Mouse (Mus musculus) embryonic facial prominence, embryonic 15.5 days (tissue): ENCODE measurements around the gene Ncan. TPM values are rescaled to one million over a fixed set of nuclear protein-coding genes. Genes with fewer than 3 reads are reported as not detected.

ENCODE experiments used
- ATAC-seq: fragments of 200-750 bp; cut with Nextera tagmentation; 2 replicates; pipeline ENCODE4 v1.8.0; 2017; ENCODE audit warnings: low read depth, moderate TSS enrichment; ENCODE audit not compliant: insufficient number of reproducible peaks, low FRiP score, low TSS enrichment
- H3K27ac ChIP-seq: fragments of 300-500 bp; sonication (generic); replicated peaks from 2 replicates; pipeline ENCODE4 v1.5.1; 2015; ENCODE audit warnings: mild to moderate bottlenecking, inconsistent platforms
- H3K27me3 ChIP-seq: fragments of 300-500 bp; sonication (generic); 2 replicates; pipeline ENCODE4 v1.6.1; 2015; ENCODE audit warnings: inconsistent platforms
- H3K36me3 ChIP-seq: fragments of 300-500 bp; sonication (generic); 2 replicates; pipeline ENCODE4 v1.6.1; 2015; ENCODE audit warnings: mild to moderate bottlenecking, inconsistent platforms
- H3K4me1 ChIP-seq: fragments of 300-500 bp; sonication (generic); 2 replicates; pipeline ENCODE4 v1.6.1; 2015; ENCODE audit warnings: inconsistent platforms
- H3K4me2 ChIP-seq: fragments of 300-500 bp; sonication (generic); replicated peaks from 2 replicates; pipeline ENCODE4 v1.6.1; 2015; ENCODE audit warnings: mild to moderate bottlenecking, inconsistent platforms
- H3K4me3 ChIP-seq: fragments of 300-500 bp; sonication (generic); replicated peaks from 2 replicates; pipeline ENCODE4 v1.5.1; 2015; ENCODE audit warnings: mild to moderate bottlenecking, inconsistent platforms
- H3K9ac ChIP-seq: fragments of 300-500 bp; sonication (generic); 2 replicates; pipeline ENCODE4 v1.6.1; 2015; ENCODE audit warnings: inconsistent platforms
- H3K9me3 ChIP-seq: fragments of 300-500 bp; sonication (generic); replicated peaks from 2 replicates; pipeline ENCODE4 v1.6.1; 2016; ENCODE audit warnings: inconsistent platforms
- WGBS: fragments of 180-500 bp; shearing (Covaris S2); methylation state at CpG from one replicate; pipeline ENCODE4 v1.1.7; 2015; 5-methylcytosine and 5-hydroxymethylcytosine counted together
- polyA plus RNA-seq: library from polyadenylated mRNA; unstranded; fragments of >200 nt; fragmentation: Nextera tagmentation; extraction: Ambion mirVana; gene quantifications from 2 replicates; pipeline ENCODE4 v1.2.1, GENCODE M21; 2015

Ncan gene
- polyA plus RNA-seq, 1 experiment from 2014 or later: 1.5 TPM

DNA sequence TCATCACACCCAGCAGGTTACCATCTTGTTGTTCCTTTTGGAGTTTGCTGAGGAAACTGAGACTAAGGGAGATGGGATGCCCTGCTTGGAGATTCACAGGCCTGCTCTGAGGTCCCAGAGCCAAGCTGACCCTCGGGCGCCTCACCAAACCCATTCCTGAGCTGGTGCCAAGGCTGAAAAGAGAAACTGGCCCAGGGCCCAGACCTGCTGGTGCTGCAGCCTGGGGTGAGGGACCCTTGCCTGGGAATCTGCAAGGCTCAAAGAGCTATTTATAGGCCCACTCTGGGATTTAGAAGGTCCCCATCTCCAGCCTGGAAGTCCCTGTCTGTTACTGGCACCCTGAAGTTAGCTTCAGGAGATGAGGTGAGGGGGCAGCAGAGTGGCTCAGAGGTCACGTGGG, 7.8 kb upstream of the Ncan start:
- Histone ChIP-seq H3K4me3 (no peak overlapping the region), H3K9me3 (no peaks in the 10 kb centered on the region), H3K9ac (no peak overlapping the region), H3K4me1 (peaks cover 10% of the 10 kb centered on the region), H3K36me3 (0 out of 2 replicates have a peak, but pooled peaks cover 12% of the 10 kb centered on the region), H3K4me2 (no peak overlapping the region), H3K27ac (no peak overlapping the region), H3K27me3 (no peaks in the 10 kb centered on the region)
- no peak for ATAC-seq
- WGBS: 73% methylated on average over 3 of the region's 3 CpGs

DNA sequence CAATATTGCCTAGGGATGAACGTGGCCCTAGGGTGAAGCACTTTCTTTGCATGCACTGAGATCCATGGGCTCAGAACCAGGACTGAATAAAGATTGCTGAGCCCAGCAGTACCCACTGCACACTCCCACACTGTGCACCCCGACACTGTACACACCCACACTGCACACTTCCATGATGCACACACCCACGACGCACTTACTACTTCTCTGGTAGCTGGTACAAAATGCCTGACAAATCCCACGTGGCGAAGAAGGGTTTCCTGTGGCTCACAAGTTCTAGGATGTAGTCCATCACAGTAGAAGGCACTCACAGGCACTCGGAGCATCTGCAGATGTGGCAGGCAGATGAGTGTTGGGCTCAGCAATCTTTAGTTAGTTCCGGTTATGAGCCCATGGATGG, 4.3 kb upstream of the Ncan start:
- Histone ChIP-seq H3K27me3 (peaks cover 15% of the 10 kb centered on the region), H3K36me3 (no peaks in the 10 kb centered on the region), H3K4me2 (no peak overlapping the region), H3K4me1 (peaks cover 5% of the 10 kb centered on the region; the same call in 1 of the 2 replicates), H3K27ac (no peak overlapping the region), H3K9ac (no peak overlapping the region), H3K9me3 (no peaks in the 10 kb centered on the region), H3K4me3 (no peak overlapping the region)
- 60% methylated on average over 8 of the region's 8 CpGs for WGBS
- no peak for ATAC-seq

DNA sequence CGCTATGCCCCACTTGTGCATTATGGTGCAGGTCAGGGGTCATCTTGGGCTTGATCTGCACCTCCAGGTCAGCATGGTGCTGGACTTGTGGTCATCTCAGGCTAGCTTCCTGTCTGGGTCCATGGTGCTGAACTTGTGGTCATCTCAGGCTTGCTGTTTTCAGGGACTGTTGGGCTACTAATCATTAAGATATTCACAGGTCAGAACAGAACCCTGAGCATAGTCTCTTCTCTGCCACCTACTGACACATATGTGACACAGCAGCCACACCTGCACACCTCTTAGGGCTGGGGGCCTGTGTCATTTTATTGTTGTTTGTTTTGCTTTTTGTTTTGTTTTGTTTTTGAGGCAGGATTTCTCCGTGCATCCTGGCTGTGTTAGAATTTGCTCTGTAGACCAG, 2.2 kb upstream of the Ncan start:
- H3K27ac ChIP-seq: no peak overlapping the region
- peaks cover 37% of the 10 kb centered on the region for H3K27me3 ChIP-seq
- 60% methylated on average over 2 of the region's 2 CpGs for WGBS

DNA sequence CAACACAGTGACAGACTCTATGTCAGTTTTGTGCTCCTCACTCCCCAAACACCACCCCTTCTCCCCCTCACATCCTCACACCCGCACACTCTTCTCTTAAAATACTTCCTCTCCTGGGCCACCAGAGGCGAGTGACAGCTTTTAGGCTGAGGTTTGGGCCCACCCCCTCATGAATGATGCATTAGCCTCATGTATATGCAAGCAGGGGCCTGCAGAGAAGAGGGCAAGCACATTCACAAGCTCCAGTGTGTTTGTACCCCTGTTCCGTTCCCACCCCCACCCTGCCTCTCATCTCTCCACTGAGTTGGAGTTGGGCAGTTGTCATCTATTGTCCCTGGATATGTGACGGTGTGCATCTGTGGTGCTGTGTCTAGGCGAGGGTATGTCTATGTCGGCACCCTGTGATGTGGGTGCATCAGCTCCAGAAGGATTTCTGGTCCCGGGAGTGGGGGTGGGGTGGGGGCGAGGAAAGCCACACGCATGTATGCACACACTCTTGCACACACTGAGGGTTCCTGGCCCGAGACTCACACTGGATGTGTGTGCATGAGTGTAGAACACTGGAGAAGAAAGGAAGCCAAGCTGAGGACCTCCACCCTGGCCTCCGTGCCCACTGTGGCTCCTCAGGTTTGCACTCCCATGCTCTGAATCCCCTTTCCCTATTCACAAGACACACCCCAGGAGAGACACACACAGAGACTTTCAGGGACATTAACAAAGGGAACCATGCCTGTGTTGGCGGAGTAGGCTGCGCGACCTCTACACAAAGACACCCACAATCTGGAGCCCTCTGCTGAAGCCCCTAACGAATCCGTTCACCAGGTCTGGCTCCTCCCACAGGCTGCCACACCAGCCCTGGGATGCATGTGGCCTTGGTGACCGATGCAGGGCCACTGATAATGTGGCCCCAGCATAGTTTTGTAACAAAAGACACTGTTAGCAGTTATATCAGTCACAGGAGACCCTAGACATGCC, 1.7 kb downstream of the Ncan start:
- Histone ChIP-seq H3K9me3 (no peaks in the 10 kb centered on the region), H3K27me3 (peaks cover 75% of the 10 kb centered on the region), H3K36me3 (no peaks in the 10 kb centered on the region), H3K4me3 (no peak overlapping the region), H3K4me1 (peaks cover 5% of the 10 kb centered on the region; the same call in 1 of the 2 replicates), H3K4me2 (no peak overlapping the region), H3K9ac (no peak overlapping the region), H3K27ac (no peak overlapping the region)
- no peak for ATAC-seq
- 8% methylated on average over 17 of the region's 17 CpGs for WGBS

More for the DNA sequence above, 2.2 kb upstream of the Ncan start:
- H3K4me2 ChIP-seq: no peak overlapping the region
- peaks cover 5% of the 10 kb centered on the region; the same call in 1 of the 2 replicates for H3K4me1 ChIP-seq
- no peak for ATAC-seq
- H3K9ac ChIP-seq: no peak overlapping the region
- no peaks in the 10 kb centered on the region for H3K9me3 ChIP-seq
- H3K4me3 ChIP-seq: no peak overlapping the region
- no peaks in the 10 kb centered on the region for H3K36me3 ChIP-seq

DNA sequence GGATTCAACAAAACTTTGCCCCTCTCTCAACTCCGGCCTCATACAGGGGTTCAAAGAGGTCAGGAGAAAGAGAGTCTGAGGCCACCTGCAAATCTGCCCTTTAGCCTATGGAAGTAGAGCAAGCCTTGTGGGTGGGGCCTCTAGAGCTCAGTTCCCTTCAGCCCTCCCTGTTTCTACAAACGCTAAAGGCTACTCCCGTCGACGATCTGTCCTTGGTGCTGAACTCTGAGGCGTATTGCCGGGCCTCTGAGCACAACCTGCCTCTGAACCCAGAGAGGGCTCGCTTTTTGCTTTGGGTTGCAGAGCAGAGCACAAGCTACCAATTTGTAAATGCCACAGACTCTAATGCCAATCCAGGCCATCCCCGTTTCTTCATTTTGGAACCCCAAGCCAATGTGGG, 3.1 kb downstream of the Ncan start:
- H3K4me3 ChIP-seq: no peak overlapping the region
- no peak overlapping the region for H3K27ac ChIP-seq
- WGBS: 7% methylated on average over 9 of the region's 9 CpGs
- ATAC-seq: no peak
- no peaks in the 10 kb centered on the region for H3K36me3 ChIP-seq
- peaks cover 5% of the 10 kb centered on the region; the same call in 1 of the 2 replicates for H3K4me1 ChIP-seq
- H3K4me2 ChIP-seq: no peak overlapping the region
- H3K27me3 ChIP-seq: peaks cover 89% of the 10 kb centered on the region
- H3K9ac ChIP-seq: no peak overlapping the region
- H3K9me3 ChIP-seq: no peaks in the 10 kb centered on the region

DNA sequence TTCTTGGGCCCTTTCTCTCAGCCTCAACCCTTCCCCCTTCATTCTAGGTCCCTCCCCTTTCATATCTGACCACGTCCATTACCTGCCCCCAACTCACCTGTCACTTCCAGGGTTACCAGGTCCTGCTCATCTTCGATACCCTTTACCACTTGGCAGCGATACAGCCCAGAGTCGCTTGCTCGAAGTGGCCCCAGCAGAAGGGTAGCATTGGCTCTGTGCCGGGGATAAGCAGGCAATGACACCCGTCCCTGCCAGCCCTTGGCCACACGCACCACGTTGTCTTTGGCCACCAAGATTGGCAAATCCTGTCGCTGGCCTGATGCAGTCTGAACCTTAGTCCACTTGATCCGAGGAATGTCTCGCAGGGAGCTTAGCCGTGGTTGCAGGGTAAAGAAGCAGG, 5.8 kb downstream of the Ncan start:
- peaks cover 99% of the 10 kb centered on the region for H3K27me3 ChIP-seq
- H3K9me3 ChIP-seq: no peaks in the 10 kb centered on the region
- no peak overlapping the region for H3K4me2 ChIP-seq
- H3K4me1 ChIP-seq: peaks cover 5% of the 10 kb centered on the region; the same call in 1 of the 2 replicates
- no peak overlapping the region for H3K27ac ChIP-seq
- no peak for ATAC-seq
- H3K4me3 ChIP-seq: no peak overlapping the region
- WGBS: 66% methylated on average over 13 of the region's 13 CpGs
- H3K36me3 ChIP-seq: no peaks in the 10 kb centered on the region
- no peak overlapping the region for H3K9ac ChIP-seq

DNA sequence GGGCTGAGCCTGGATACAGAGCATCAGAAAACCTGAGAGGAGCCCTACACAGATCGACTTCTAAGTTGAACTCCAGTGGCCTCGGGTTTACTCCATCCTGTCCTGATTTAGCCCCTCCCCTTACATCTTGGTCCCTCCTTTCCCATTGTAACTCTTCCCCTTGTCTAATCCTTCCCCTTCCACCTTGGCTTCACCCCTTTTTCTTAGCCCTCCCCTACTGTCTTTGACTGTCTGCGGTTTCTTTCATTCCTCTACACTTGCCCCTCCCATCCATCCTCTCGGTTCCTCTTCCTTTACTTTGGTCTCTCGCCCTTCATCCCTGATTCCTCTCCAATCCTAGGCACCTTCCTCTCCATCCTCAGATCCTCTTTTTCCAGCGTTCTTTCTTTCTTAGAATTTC, 6.2 kb downstream of the Ncan start:
- 11% methylated on average over 6 of the region's 6 CpGs for WGBS
- ATAC-seq: no peak

DNA sequence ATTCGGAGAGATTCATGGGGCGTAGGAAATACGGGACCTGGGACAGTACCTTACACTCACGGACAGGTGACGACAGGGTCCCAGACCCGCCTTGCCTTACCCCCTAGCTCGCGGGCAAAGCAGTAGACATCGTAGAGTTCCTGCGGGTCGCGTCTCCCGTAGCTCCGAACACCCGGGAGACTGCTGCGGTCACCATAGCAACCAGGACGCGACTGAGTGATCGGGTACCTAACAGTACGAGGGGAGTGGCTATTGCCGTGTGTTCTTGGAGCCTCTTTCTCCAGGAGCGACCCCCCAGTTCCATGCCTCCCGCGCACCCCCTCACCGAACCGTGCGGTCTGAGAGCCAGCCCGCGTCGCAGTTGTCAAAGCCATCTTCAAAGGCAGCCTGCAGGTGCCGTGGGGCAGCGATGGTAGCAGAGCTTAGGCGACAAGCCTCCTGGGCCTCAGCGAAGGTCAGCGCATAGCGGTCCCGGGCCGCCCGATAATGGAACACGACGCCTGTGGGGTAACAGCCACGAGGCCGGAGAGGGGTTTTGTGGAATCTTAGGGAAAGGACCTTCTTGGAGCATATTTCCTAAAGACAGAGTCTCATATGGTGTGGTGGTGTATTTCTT, 8.2 kb downstream of the Ncan start:
- peaks cover 83% of the 10 kb centered on the region for H3K27me3 ChIP-seq
- H3K27ac ChIP-seq: no peak overlapping the region
- ATAC-seq: no peak
- H3K4me1 ChIP-seq: peaks cover 5% of the 10 kb centered on the region; the same call in 1 of the 2 replicates
- WGBS: 5% methylated on average over 43 of the region's 43 CpGs
- H3K4me2 ChIP-seq: no peak overlapping the region
- H3K4me3 ChIP-seq: no peak overlapping the region
- H3K9me3 ChIP-seq: no peaks in the 10 kb centered on the region
- H3K9ac ChIP-seq: no peak overlapping the region
- no peaks in the 10 kb centered on the region for H3K36me3 ChIP-seq

More for the DNA sequence above, 6.2 kb downstream of the Ncan start:
- H3K27me3 ChIP-seq: peaks cover 99% of the 10 kb centered on the region
- H3K36me3 ChIP-seq: no peaks in the 10 kb centered on the region
- no peak overlapping the region for H3K4me3 ChIP-seq
- no peaks in the 10 kb centered on the region for H3K9me3 ChIP-seq
- H3K4me2 ChIP-seq: no peak overlapping the region
- H3K9ac ChIP-seq: no peak overlapping the region
- H3K4me1 ChIP-seq: peaks cover 5% of the 10 kb centered on the region; the same call in 1 of the 2 replicates
- H3K27ac ChIP-seq: no peak overlapping the region

DNA sequence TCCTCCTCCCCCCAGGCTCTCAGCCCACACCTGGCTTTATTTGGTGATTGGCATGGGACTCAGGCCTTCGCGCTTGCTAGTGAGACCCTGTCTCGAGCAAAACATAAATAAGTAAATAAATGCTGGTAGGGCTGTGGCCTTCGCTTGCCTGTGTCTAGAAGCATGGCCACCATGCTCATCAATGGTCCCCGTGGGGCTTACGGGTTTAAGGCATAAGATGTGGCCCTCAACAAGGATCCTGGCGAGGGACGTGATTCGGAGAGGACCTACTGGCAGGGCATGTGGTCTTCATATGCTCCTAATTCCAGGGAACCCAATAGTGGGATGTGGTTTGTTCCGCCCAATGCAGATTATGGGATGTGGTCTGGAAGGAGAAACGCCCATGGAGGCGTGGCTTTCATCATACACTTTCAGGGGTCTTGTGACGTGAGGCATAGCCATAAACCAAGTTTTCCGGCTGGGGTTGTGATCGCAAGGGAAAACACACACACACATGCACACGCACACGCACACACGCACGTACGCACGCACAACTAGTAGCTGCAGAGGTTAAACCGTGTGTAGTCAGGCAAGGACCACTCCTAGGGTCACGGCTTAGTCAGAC, 9.4 kb downstream of the Ncan start:
- Histone ChIP-seq H3K4me1 (peaks cover 5% of the 10 kb centered on the region; the same call in 1 of the 2 replicates), H3K4me2 (no peak overlapping the region; the same call in 1 of the 2 replicates), H3K4me3 (0 out of 2 replicates have a peak overlapping the region, but pooled peaks have one; percentile 2), H3K27ac (no peak overlapping the region), H3K27me3 (peaks cover 77% of the 10 kb centered on the region), H3K9ac (no peak overlapping the region), H3K36me3 (no peaks in the 10 kb centered on the region), H3K9me3 (no peaks in the 10 kb centered on the region)
- WGBS: 44% methylated on average over 23 of the region's 23 CpGs
- ATAC-seq: no peak

DNA sequence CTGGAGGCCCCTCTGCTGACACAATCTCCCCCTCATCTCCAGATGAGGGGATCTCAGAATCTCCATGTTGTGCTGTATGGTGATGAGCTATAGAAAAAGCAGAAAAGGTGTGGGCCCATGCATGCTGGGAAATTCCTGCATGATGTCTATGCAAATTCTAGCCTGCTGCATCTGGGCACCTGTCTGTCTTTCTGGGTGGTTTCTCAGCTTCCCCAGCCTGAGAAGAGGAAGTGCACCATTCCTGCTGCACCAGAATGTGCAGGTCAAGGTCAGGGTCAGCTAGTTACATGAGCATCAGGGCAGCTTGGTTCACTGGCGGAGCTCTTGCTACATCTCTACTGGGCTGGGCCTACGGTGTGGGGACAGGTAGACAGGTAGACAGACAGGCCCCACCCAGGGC, 10.2 kb downstream of the Ncan start:
- no peak overlapping the region for H3K4me3 ChIP-seq
- 79% methylated on average over 2 of the region's 2 CpGs for WGBS

DNA sequence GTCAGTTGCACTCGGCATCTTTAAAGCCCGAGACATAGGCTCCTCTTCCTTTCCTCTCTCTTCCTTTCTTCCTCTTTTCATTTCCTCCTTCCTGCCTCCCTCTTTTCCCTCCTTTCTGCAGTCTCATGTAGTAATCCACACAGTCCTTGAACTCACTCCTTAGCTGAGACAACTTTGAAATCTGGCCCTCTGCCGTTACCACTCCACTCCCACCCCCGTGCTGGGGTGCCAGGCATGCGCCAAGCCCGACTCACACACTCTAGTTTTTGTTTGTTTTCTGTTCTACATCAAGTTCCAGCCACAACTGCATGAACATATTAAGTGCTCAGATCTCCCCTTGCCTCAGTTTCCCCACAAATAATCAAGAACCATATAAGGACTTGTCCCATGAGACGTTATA, 15.8 kb downstream of the Ncan start:
- ATAC-seq: no peak

More for the DNA sequence above, 10.2 kb downstream of the Ncan start:
- H3K9ac ChIP-seq: no peak overlapping the region
- H3K27me3 ChIP-seq: peaks cover 72% of the 10 kb centered on the region
- H3K4me1 ChIP-seq: peaks cover 5% of the 10 kb centered on the region; the same call in 1 of the 2 replicates
- no peaks in the 10 kb centered on the region for H3K36me3 ChIP-seq
- H3K9me3 ChIP-seq: no peaks in the 10 kb centered on the region
- no peak overlapping the region for H3K4me2 ChIP-seq
- no peak overlapping the region for H3K27ac ChIP-seq
- ATAC-seq: no peak

More for the DNA sequence above, 15.8 kb downstream of the Ncan start:
- H3K9me3 ChIP-seq: no peaks in the 10 kb centered on the region
- H3K4me1 ChIP-seq: no peaks in the 10 kb centered on the region
- H3K27ac ChIP-seq: no peak overlapping the region
- no peak overlapping the region for H3K9ac ChIP-seq
- no peak overlapping the region for H3K4me2 ChIP-seq
- H3K36me3 ChIP-seq: no peaks in the 10 kb centered on the region
- 71% methylated on average over 7 of the region's 7 CpGs for WGBS
- peaks cover 18% of the 10 kb centered on the region for H3K27me3 ChIP-seq
- H3K4me3 ChIP-seq: no peak overlapping the region
